Mouse (Mus musculus): ENCODE measurements around the gene Per1.

GRCm38 (mm10) chr11:69074776-69075069, 20.3 kb upstream of the Per1 start:
- TF ChIP-seq POLR2A (IDR thresholded peaks at IDR 0.05; ENCODE audit: insufficient read depth, low read length) (no peak), EP300 (IDR thresholded peaks at IDR 0.05; ENCODE audit: insufficient read depth, low read depth, low read length) (no peak), CTCF (IDR thresholded peaks at IDR 0.05; ENCODE audit: low read depth, low read length) (no peak)

All from ES-Bruce4 (cell line).